Mouse (Mus musculus) neural tube, embryonic 12.5 days (tissue): ENCODE data around the gene Fus. TPM values are rescaled to one million over a fixed set of nuclear protein-coding genes. Genes with fewer than 3 reads are reported as not detected.

ENCODE experiments used
- ATAC-seq: fragments of 200-750 bp; cut with Nextera tagmentation; 2 replicates; pipeline ENCODE4 v1.8.0; 2017; ENCODE audit warnings: low read depth, mild to moderate bottlenecking, moderate TSS enrichment, moderate library complexity; ENCODE audit not compliant: low FRiP score
- H3K27ac ChIP-seq: fragments of 300-500 bp; sonication (generic); 2 replicates; pipeline ENCODE4 v1.5.1; 2016
- H3K27me3 ChIP-seq: fragments of 300-500 bp; sonication (generic); replicated peaks from 2 replicates; pipeline ENCODE4 v1.6.1; 2016; ENCODE audit warnings: mild to moderate bottlenecking
- H3K36me3 ChIP-seq: fragments of 300-500 bp; sonication (generic); 2 replicates; pipeline ENCODE4 v1.6.1; 2016; ENCODE audit warnings: mild to moderate bottlenecking
- H3K4me1 ChIP-seq: fragments of 300-500 bp; sonication (generic); 2 replicates; pipeline ENCODE4 v1.6.1; 2016
- H3K4me2 ChIP-seq: fragments of 300-500 bp; sonication (generic); replicated peaks from 2 replicates; pipeline ENCODE4 v1.6.1; 2016; ENCODE audit warnings: mild to moderate bottlenecking
- H3K4me3 ChIP-seq: fragments of 300-500 bp; sonication (generic); 2 replicates; pipeline ENCODE4 v1.5.1; 2016
- H3K9ac ChIP-seq: fragments of 300-500 bp; sonication (generic); 2 replicates; pipeline ENCODE4 v1.6.1; 2016; ENCODE audit warnings: mild to moderate bottlenecking
- H3K9me3 ChIP-seq: fragments of 300-500 bp; sonication (generic); 2 replicates; pipeline ENCODE4 v1.6.1; 2016; ENCODE audit warnings: mild to moderate bottlenecking
- WGBS: fragments of 180-500 bp; shearing (Covaris S2); methylation state at CpG from one replicate; pipeline ENCODE4 v1.1.7; 2016; 5-methylcytosine and 5-hydroxymethylcytosine counted together
- polyA plus RNA-seq: library from polyadenylated mRNA; unstranded; fragments of >200 nt; fragmentation: Nextera tagmentation; extraction: Ambion mirVana; gene quantifications from 2 replicates; pipeline ENCODE4 v1.2.1, GENCODE M21; 2016

The Fus gene
- polyA plus RNA-seq, 1 experiment from 2014 or later, result 481 TPM

DNA sequence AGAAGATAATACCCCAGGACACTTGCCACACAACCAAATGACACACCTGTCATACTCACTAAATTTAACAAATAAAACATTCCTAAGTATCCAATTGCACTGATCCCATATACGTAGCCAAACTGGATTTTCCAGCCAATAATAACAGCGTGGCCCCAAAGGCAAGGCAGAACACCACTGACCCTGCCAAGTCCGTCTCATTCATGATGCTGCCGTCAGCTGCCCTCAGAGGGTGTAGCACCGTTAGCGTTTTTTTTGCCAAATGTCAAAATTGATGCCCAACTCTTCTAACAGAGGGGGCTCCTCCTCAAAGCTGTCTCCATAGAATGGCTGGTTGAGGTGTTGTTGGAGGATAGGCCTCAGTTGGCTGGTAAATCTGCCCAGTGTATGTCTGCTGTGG is 49.4 kb downstream of the Fus start:
- Histone ChIP-seq H3K9me3 (no peaks in the 10 kb centered on the region), H3K4me1 (no peaks in the 10 kb centered on the region), H3K4me2 (no peak overlapping the region), H3K4me3 (no peak overlapping the region), H3K27me3 (no peaks in the 10 kb centered on the region), H3K36me3 (no peaks in the 10 kb centered on the region), H3K9ac (no peak overlapping the region), H3K27ac (no peak overlapping the region)
- WGBS, result 91% methylated on average over 6 of the region's 6 CpGs
- no peak for ATAC-seq

DNA sequence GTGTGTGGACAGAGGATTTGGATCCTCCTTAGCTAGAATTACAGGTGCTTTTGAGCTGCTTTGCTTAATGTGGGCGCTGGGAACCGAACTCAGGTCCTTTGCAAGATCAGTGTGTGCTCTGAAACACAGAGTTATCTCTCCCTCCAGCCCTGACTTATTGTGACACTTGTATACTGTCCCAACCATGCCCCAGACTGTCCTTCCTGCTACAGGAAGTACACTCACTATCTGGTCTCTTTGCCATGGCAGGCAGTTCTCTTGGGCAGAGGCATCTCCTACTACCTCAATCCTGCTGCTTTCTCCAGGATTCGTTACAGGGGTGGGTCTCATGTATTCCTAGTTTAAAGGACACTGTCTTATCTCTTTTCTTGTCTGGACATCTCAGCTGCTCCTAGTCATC is 51.0 kb downstream of the Fus start:
- 92% methylated on average over 3 of the region's 3 CpGs for WGBS
- H3K4me1 ChIP-seq, result no peaks in the 10 kb centered on the region

DNA sequence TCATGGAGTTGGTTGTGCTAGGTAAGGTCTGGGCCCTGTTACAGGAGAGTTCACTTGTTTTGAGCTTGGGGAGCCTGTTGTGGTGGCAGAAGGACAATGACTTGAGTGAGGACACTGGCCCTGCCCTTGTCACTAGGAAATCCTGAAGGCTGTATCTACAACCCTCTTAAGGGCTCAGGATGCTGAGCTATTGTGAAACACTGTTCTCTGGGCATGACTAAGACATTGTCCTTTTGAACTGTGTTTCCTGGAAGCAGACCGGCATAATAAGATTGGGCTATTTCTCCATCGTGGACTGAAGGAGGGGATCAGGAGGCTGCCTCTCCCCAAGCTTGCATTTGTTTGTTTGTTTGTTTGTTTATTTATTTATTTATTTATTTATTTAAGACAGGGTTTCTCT is 51.9 kb downstream of the Fus start:
- Histone ChIP-seq H3K4me3 (no peak overlapping the region), H3K27ac (no peak overlapping the region), H3K27me3 (no peaks in the 10 kb centered on the region), H3K4me1 (no peaks in the 10 kb centered on the region), H3K9me3 (no peaks in the 10 kb centered on the region), H3K9ac (no peak overlapping the region), H3K4me2 (no peak overlapping the region), H3K36me3 (no peaks in the 10 kb centered on the region)
- no peak for ATAC-seq
- WGBS, result 82% methylated on average over 2 of the region's 2 CpGs

More for the DNA sequence above, 51.0 kb downstream of the Fus start:
- H3K9me3 ChIP-seq, result no peaks in the 10 kb centered on the region
- no peaks in the 10 kb centered on the region for H3K27me3 ChIP-seq
- ATAC-seq, result no peak
- no peak overlapping the region for H3K4me2 ChIP-seq
- H3K4me3 ChIP-seq, result no peak overlapping the region
- H3K9ac ChIP-seq, result no peak overlapping the region
- H3K27ac ChIP-seq, result no peak overlapping the region
- H3K36me3 ChIP-seq, result no peaks in the 10 kb centered on the region

DNA sequence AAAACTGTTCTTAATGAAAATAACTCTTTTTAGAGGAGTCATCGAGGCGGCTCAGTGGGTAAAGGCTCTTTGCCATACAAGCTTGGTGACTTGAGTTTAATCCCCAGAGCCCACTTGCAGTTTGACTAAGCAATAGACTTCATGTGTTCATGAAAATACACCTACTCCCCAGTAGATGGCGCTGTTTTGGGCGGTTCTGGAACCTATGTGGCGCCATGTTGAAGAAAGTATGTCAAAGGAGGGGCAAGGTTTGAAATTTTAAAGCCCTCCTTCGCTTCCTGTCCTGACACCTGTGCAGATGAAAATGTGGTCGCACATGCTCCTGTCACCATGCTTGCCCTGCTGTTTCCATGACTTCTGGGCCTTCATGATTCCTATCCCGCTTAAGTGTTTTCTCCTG is 55.7 kb downstream of the Fus start:
- no peak overlapping the region for H3K4me2 ChIP-seq
- H3K4me1 ChIP-seq, result no peaks in the 10 kb centered on the region
- no peak overlapping the region for H3K9ac ChIP-seq
- no peak for ATAC-seq
- 62% methylated on average over 8 of the region's 8 CpGs for WGBS
- H3K9me3 ChIP-seq, result no peaks in the 10 kb centered on the region
- H3K36me3 ChIP-seq, result no peaks in the 10 kb centered on the region
- no peaks in the 10 kb centered on the region for H3K27me3 ChIP-seq
- H3K4me3 ChIP-seq, result no peak overlapping the region
- H3K27ac ChIP-seq, result no peak overlapping the region

DNA sequence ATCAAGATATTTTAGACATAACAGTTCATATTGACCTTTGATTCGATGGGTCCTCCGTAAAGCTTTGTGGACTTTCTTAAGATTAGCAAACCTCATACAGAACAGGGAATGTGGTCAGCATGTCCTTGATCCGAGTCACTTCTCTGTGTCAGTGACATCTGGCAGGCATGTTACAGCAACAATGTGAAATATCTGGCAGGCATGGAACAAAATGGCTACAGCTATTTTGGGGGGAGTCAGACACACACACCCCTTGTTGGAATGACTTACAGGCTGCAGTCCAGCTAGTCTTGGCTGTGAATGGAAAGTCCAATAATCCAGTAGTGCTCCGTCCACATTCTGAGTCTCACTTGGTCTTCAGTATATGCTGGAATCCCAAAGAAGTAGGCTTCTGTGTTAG is 56.3 kb downstream of the Fus start:
- no peak overlapping the region for H3K9ac ChIP-seq
- no peak overlapping the region for H3K4me3 ChIP-seq
- H3K27ac ChIP-seq, result no peak overlapping the region
- H3K4me2 ChIP-seq, result no peak overlapping the region
- H3K36me3 ChIP-seq, result no peaks in the 10 kb centered on the region
- H3K9me3 ChIP-seq, result no peaks in the 10 kb centered on the region
- WGBS, result 95% methylated on average over 4 of the region's 4 CpGs
- no peaks in the 10 kb centered on the region for H3K4me1 ChIP-seq
- no peak for ATAC-seq
- no peaks in the 10 kb centered on the region for H3K27me3 ChIP-seq

DNA sequence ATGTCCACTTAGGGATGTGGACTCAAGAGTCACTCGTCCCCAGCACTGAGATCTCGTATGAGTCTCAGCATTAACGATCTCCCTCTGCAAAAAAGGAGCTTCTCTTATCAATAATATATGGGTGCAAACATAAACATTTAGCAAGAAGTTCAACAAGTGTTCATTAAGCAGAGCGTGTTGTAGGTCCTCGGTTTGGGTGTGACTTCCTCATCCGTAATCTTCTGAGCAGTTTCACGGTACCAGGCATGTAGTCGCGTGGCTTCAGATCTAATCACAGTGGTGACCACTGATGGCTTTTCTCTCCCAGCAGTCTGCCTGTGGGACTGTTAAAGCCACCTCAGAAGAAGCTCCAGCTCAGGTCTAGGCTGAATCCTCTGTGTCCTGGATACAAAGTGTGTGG is 57.1 kb downstream of the Fus start:
- H3K4me1 ChIP-seq, result no peaks in the 10 kb centered on the region
- no peak for ATAC-seq
- H3K27me3 ChIP-seq, result no peaks in the 10 kb centered on the region
- no peak overlapping the region for H3K27ac ChIP-seq
- no peaks in the 10 kb centered on the region for H3K36me3 ChIP-seq
- H3K9me3 ChIP-seq, result no peaks in the 10 kb centered on the region
- no peak overlapping the region for H3K4me3 ChIP-seq
- H3K4me2 ChIP-seq, result no peak overlapping the region
- no peak overlapping the region for H3K9ac ChIP-seq
- 94% methylated on average over 9 of the region's 9 CpGs for WGBS

DNA sequence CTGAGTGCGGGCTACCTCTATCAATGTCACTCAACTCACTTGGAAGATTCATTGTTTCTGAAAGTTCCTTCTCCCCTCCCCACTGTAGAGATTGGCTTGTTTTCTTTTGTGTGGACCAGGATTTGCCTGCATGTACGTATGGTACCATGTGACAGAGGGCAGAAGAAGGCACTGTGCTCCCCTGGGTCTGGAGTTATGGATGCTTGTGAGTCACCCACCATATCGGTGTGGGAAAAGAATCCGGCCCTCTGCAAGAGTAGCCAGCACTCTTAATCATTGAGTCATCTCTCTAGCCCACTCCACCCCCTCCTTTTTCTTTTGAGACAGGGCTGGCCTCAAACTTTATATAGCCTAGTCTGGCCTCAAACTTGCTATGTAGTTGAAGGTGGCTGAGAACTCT is 57.7 kb downstream of the Fus start:
- WGBS, result 85% methylated on average over 4 of the region's 4 CpGs
- Histone ChIP-seq H3K9ac (no peak overlapping the region), H3K27me3 (no peaks in the 10 kb centered on the region), H3K9me3 (no peaks in the 10 kb centered on the region), H3K4me1 (no peaks in the 10 kb centered on the region), H3K4me2 (no peak overlapping the region), H3K27ac (no peak overlapping the region), H3K36me3 (no peaks in the 10 kb centered on the region), H3K4me3 (no peak overlapping the region)
- no peak for ATAC-seq

DNA sequence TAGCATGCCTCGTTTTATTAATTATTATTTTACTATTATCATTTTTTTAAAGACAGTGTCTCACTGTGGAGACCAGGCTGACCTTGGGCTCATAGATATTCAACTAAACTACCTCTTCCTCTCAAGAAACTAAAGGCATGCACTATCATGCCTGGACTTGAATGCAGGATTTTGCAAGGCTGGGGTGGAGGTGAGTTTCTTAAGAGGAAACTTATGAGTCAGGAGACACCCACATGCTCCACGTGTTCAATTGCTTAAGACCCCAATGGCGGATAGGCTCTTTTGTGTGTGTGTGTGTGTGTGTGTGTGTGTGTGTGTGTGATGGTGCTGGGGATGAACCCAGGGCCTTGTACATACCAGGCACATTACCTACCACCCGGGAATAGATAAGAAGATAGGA is 58.1 kb downstream of the Fus start:
- Histone ChIP-seq H3K9ac (no peak overlapping the region), H3K27me3 (no peaks in the 10 kb centered on the region)
- no peak for ATAC-seq

DNA sequence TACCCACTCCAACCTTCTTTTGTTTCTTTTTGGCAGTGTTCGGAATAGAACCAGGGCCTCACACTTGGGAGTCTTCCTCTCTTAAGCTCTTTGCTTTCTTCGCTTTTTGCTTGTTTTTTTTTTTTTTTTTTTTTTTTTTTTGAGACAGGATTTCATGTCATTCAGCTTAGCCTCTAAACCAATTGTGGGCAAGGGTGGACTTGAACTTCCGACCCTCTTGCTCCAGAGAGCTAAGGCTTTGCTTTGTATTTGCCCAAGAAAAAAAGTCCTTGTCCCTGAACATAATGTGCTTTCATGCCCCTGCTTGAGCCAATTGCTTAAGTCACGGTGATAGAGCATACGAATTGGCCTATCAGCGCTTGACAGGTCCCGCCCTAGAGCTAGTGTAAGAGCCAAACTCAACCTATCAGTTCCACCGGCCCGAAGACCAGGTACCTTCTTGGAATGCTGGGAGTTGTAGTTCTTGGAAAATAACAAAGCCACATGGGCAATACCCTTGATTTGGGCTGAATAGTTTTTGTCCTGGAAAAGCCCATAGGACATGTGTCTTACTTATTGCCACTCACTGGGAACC is 64.2 kb downstream of the Fus start:
- no peaks in the 10 kb centered on the region for H3K4me1 ChIP-seq
- no peak overlapping the region for H3K4me3 ChIP-seq
- H3K36me3 ChIP-seq, result no peaks in the 10 kb centered on the region
- no peak overlapping the region for H3K4me2 ChIP-seq
- whole genome bisulfite sequencing, result 37% methylated on average over 9 of the region's 9 CpGs
- H3K9me3 ChIP-seq, result no peaks in the 10 kb centered on the region
- no peaks in the 10 kb centered on the region for H3K27me3 ChIP-seq
- no peak overlapping the region for H3K9ac ChIP-seq
- no peak for ATAC-seq
- no peak overlapping the region for H3K27ac ChIP-seq

More for the DNA sequence above, 58.1 kb downstream of the Fus start:
- no peak overlapping the region for H3K27ac ChIP-seq
- H3K4me1 ChIP-seq, result no peaks in the 10 kb centered on the region
- no peak overlapping the region for H3K4me2 ChIP-seq
- no peaks in the 10 kb centered on the region for H3K36me3 ChIP-seq
- no peaks in the 10 kb centered on the region for H3K9me3 ChIP-seq
- WGBS, result 83% methylated on average over 4 of the region's 4 CpGs
- no peak overlapping the region for H3K4me3 ChIP-seq

DNA sequence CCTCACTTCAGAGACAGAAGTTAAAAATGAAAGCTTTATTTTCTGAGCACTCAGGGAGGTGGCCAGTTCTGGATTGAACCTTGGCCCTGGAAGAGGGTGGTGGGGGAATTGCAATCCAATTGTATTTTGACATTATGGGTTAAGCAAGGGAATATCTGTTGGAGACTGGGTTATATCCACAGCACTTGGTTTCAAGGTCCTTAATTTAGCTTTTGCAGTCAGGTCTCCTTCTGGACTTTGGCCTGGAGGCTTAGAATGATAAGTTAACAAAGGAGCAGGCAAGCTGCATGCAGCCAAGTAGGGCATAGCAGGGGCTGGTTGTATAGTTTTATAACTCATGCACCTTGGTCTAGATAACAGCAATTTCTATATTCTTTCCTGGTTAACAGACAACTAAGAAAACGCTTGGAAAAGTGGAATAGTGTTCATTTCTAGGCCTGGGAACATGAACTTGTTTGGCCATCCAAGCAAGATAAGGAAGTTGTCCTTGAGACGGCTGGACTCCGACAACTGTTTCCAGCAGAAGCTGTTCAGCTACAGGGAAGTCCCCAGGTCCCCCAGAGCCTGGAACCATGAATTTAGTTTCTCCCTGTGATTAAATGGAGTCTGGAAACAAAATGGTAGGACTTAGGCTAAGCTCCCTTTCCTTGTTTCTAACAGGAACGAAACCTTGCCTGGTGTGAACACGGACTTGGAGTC is 65.2 kb downstream of the Fus start:
- 92% methylated on average over 5 of the region's 5 CpGs for WGBS
- no peaks in the 10 kb centered on the region for H3K27me3 ChIP-seq
- no peak for ATAC-seq

DNA sequence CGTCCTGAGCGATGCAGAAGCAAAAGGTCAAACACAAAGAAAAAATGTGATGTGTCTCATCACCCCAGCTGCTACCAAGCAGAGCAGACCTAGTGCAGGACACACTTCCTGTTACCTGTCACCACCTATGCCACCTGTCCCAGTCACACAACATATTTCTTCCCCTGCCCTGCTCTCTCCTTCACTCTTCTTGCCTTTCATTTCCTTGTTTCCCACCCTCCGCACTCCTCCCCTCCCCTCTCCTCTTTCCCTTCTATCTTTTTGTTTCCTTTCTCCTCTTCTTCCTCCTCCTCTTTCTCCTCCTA is 65.7 kb downstream of the Fus start:
- no peaks in the 10 kb centered on the region for H3K4me1 ChIP-seq
- H3K4me2 ChIP-seq, result no peak overlapping the region
- H3K4me3 ChIP-seq, result no peak overlapping the region
- no peaks in the 10 kb centered on the region for H3K27me3 ChIP-seq
- H3K27ac ChIP-seq, result no peak overlapping the region
- no peak overlapping the region for H3K9ac ChIP-seq
- H3K9me3 ChIP-seq, result no peaks in the 10 kb centered on the region
- 95% methylated on average over 3 of the region's 3 CpGs for WGBS
- no peaks in the 10 kb centered on the region for H3K36me3 ChIP-seq
- ATAC-seq, result no peak

More for the DNA sequence above, 65.2 kb downstream of the Fus start:
- Histone ChIP-seq H3K9me3 (no peaks in the 10 kb centered on the region), H3K9ac (no peak overlapping the region), H3K4me3 (no peak overlapping the region), H3K27ac (no peak overlapping the region), H3K36me3 (no peaks in the 10 kb centered on the region), H3K4me1 (no peaks in the 10 kb centered on the region), H3K4me2 (no peak overlapping the region)

DNA sequence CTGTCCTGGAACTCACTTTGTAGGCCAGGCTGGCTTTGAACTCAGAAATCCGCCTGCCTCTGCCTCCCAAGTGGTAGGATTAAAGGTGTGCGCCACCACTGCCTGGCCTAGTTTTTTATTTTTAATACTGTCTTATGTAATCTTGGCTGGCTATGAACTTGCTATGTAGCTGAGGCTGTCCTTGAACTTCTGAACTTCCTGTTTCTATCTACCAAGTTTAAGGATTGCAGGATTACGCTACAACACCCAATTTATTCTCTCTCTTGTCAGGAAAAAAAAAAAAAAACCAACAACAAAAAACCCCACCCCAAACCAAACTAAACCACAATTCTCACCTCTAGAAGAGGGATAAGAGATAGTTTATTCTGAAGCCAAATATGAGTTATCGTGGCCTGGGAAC is 66.4 kb downstream of the Fus start:
- no peaks in the 10 kb centered on the region for H3K36me3 ChIP-seq
- H3K4me1 ChIP-seq, result no peaks in the 10 kb centered on the region
- H3K9ac ChIP-seq, result no peak overlapping the region
- WGBS, result 90% methylated on average over 4 of the region's 4 CpGs
- no peak overlapping the region for H3K27ac ChIP-seq
- H3K9me3 ChIP-seq, result no peaks in the 10 kb centered on the region
- no peak for ATAC-seq
- no peak overlapping the region for H3K4me2 ChIP-seq
- H3K27me3 ChIP-seq, result no peaks in the 10 kb centered on the region
- no peak overlapping the region for H3K4me3 ChIP-seq
